Mouse (Mus musculus) thymus, adult 2 months (tissue): ENCODE results near the gene Snd1.

ENCODE experiments used
- CTCF ChIP-seq: fragments of 200-500 bp; IDR thresholded peaks from 2 replicates; pipeline ENCODE4 v1.5.1; 2012; ENCODE audit warnings: mild to moderate bottlenecking, control low read depth, low read length, moderate library complexity, borderline replicate concordance; ENCODE audit not compliant: control insufficient read depth, poor library complexity, insufficient read depth; ENCODE audit errors: extremely low read depth
- POLR2A ChIP-seq: fragments of 200-500 bp; IDR thresholded peaks from 2 replicates; pipeline ENCODE4 v1.6.1; 2012; ENCODE audit warnings: mild to moderate bottlenecking, low read length, control low read depth, moderate library complexity; ENCODE audit not compliant: control insufficient read depth, poor library complexity, insufficient read depth; ENCODE audit errors: extremely low read depth

DNA sequence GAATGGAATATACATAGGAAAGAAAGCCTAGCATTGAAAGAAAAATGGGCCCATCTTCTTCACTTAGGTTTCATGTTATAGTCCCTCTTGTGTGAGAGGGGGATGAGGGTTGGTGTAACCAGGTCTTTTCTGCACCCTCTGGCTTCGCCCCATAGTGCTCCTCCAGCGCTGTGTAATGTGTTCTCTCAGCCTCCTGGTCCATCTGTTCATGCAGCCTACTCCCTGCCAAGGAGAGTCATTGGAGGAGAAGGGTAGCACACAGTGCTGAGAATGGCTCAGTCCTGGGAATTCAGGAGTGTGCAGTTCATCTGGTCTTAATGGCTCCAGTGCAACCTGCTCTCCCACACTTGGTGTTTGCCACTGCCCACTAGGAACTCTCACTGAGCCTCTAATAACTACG lies 326.0 kb downstream of the Snd1 start:
- TF ChIP-seq POLR2A (no peak), CTCF (no peak)
